Mouse (Mus musculus): ENCODE measurements at regions not wholly inside any gene's neighbourhood (a gene's known extent, or its start where the extent isn't known, plus 50 kb on each side); places are given as distances from the start of the nearest gene placed in this dataset.

DNA sequence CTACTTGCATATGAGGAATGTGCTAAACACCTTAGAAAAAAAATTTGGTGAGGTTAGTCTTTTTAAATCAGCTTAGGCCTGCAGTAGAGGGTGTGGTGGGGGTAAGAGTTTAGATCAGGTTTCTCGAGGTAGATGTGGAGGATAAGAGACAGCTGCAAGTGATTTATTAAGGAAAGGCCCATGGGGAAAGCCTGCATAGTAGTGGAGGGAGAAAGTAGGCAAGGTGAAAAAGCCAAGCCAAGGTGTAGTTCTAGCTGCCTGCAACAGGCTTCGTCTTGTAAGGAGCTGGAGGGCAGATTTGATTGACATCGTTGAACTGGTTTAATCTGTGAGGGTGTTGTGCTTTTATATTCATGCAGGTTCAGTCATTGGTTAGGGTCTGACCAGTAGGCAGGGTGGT, 182.2 kb upstream of the Slc30a5 start:
- Histone ChIP-seq H3K79me2 (replicated peaks; ENCODE audit: control insufficient read depth, extremely low read depth, insufficient read depth, poor library complexity, severe bottlenecking) (no peaks in the 10 kb centered on the region), H3K9ac (ENCODE audit: insufficient read depth, low read depth) (no peak overlapping the region), H3K27me3 (replicated peaks) (no peaks in the 10 kb centered on the region), H3K36me3 (replicated peaks in 1 of 2; ENCODE audit: control insufficient read depth in 1 of 2, insufficient read depth in 1 of 2, low read length in 1 of 2) (no peaks in the 10 kb centered on the region), H3K4me1 (ENCODE audit: control insufficient read depth in 1 of 2, insufficient read depth in 2 of 2) (peaks cover 0 to 10% of the 10 kb centered on the region in 2 experiments; a peak in 1 of 4 replicates), H3K27ac (ENCODE audit: insufficient read depth, low read depth) (no peak overlapping the region), H3K9me3 (replicated peaks; ENCODE audit: low read length) (no peaks in the 10 kb centered on the region), H3K4me3 (replicated peaks in 1 of 3; ENCODE audit: low read depth in 2 of 3, low read length in 2 of 3, poor library complexity in 1 of 3) (no peak overlapping the region), H3K4me2 (ENCODE audit: insufficient read depth, low read depth, poor library complexity, severe bottlenecking) (no peak overlapping the region)
- TF ChIP-seq GABPA (IDR thresholded peaks at IDR 0.05; ENCODE audit: insufficient replicate concordance, low read depth, low read length) (no peak), TBP (conservative IDR thresholded peaks at IDR 0.05; ENCODE audit: low read depth, low read length) (no peak), IRF4 (IDR thresholded peaks at IDR 0.05; ENCODE audit: low read depth, low read length) (no peak), MAZ (IDR thresholded peaks at IDR 0.05; ENCODE audit: low read depth, low read length) (no peak)
- dilution Hi-C loops (cut with MboI; ENCODE audit: extremely low pct_ligation_motif_present, extremely low pct_unique_long_range_greater_than_20kb, low sequenced_read_pairs) = no loop called here
- in situ Hi-C loops (cut with MboI; ENCODE audit: low pct_ligation_motif_present, low pct_unique_long_range_greater_than_20kb, low sequenced_read_pairs) = no loop called here
- no peak for DNase-seq (ENCODE audit: extremely low read depth)

DNA sequence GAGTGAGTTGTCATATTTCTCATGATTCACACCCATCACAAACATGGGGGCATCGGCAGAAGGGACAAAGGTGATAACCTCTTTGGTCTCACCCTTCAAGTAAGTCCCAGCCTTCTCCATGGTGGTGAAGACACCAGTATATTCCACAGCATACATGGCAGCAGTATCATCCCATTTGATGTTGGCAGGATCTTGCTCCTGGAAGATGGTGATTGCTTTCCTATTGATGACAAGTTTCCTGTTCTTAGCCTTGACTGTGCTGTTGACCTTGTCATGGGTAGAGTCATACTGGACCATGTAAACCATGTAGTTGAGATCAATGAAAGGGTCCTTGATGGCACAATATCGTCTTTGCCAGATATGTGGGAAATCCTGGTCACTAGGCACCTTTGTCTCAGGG, 180.4 kb upstream of the Slc30a5 start:
- DNase-seq (ENCODE audit: extremely low read depth) = no peak
- no peaks in the 10 kb centered on the region for H3K36me3 ChIP-seq (replicated peaks in 1 of 2; ENCODE audit: control insufficient read depth in 1 of 2, insufficient read depth in 1 of 2, low read length in 1 of 2)
- dilution Hi-C loops (cut with MboI; ENCODE audit: extremely low pct_ligation_motif_present, extremely low pct_unique_long_range_greater_than_20kb, low sequenced_read_pairs) (no loop called here), in situ Hi-C loops (cut with MboI; ENCODE audit: low pct_ligation_motif_present, low pct_unique_long_range_greater_than_20kb, low sequenced_read_pairs) (no loop called here)
- no peaks in the 10 kb centered on the region for H3K9me3 ChIP-seq (replicated peaks; ENCODE audit: low read length)
- H3K4me3 ChIP-seq (replicated peaks in 1 of 3; ENCODE audit: low read depth in 2 of 3, low read length in 2 of 3, poor library complexity in 1 of 3) = no peak overlapping the region
- H3K27ac ChIP-seq (ENCODE audit: insufficient read depth, low read depth) = no peak overlapping the region
- no peak overlapping the region for H3K4me2 ChIP-seq (ENCODE audit: insufficient read depth, low read depth, poor library complexity, severe bottlenecking)
- H3K9ac ChIP-seq (ENCODE audit: insufficient read depth, low read depth) = no peak overlapping the region
- H3K79me2 ChIP-seq (replicated peaks; ENCODE audit: control insufficient read depth, extremely low read depth, insufficient read depth, poor library complexity, severe bottlenecking) = no peaks in the 10 kb centered on the region
- no peaks in the 10 kb centered on the region for H3K27me3 ChIP-seq (replicated peaks)
- peaks cover 0 to 5% of the 10 kb centered on the region in 2 experiments; a peak in 1 of 4 replicates for H3K4me1 ChIP-seq (ENCODE audit: control insufficient read depth in 1 of 2, insufficient read depth in 2 of 2)
- no peak for TF ChIP-seq ELF1 (IDR thresholded peaks at IDR 0.05; ENCODE audit: low read depth, low read length)
- TF ChIP-seq TBP (conservative IDR thresholded peaks at IDR 0.05; ENCODE audit: low read depth, low read length) = no peak
- TF ChIP-seq USF1 (IDR thresholded peaks at IDR 0.05; ENCODE audit: low read depth, low read length) = no peak
- TF ChIP-seq NRF1 (IDR thresholded peaks at IDR 0.05; ENCODE audit: low read depth, low read length) = no peak
- TF ChIP-seq RAD21 (IDR thresholded peaks at IDR 0.05; ENCODE audit: low read depth, low read length) = no peak
- TF ChIP-seq BHLHE40 (IDR thresholded peaks at IDR 0.05; ENCODE audit: low read depth, low read length) = no peak
- no peak for TF ChIP-seq POLR2A (IDR thresholded peaks at IDR 0.05; ENCODE audit: low read depth, low read length)
- TF ChIP-seq PAX5 (IDR thresholded peaks at IDR 0.05; ENCODE audit: low read length) = no peak
- no peak for TF ChIP-seq CHD2 (IDR thresholded peaks at IDR 0.05; ENCODE audit: low read length)
- no peak for TF ChIP-seq RCOR1 (conservative IDR thresholded peaks at IDR 0.05; ENCODE audit: low read depth, low read length)
- TF ChIP-seq EP300 (IDR thresholded peaks at IDR 0.05; ENCODE audit: low read length) = no peak
- no peak for TF ChIP-seq JUND (conservative IDR thresholded peaks at IDR 0.05; ENCODE audit: low read depth, low read length)

DNA sequence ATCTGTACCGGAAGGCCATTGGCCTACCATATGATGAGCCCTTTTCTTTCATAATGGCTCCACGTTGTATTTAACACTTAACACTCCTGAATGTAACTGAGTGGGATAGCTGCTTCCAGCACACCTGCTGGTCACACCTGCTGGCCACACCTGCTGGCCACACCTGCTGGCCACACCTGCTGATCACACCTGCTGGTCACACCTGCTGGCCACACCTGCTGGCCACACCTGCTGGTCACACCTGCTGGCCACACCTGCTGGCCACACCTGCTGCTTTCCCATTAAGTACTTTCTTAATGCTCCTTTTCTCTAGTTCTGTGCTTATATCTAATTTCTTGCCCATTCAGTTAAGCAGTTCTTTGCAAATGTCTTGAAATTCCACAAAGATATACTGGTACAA, 157.4 kb upstream of the Slc30a5 start:
- in situ Hi-C loops (cut with MboI; ENCODE audit: low pct_ligation_motif_present, low pct_unique_long_range_greater_than_20kb, low sequenced_read_pairs) = no loop called here
- no peak overlapping the region for H3K4me2 ChIP-seq (ENCODE audit: insufficient read depth, low read depth, poor library complexity, severe bottlenecking)
- no peak for DNase-seq (ENCODE audit: extremely low read depth)
- H3K27me3 ChIP-seq (replicated peaks) = no peaks in the 10 kb centered on the region
- no peak for TF ChIP-seq TBP (conservative IDR thresholded peaks at IDR 0.05; ENCODE audit: low read depth, low read length)
- TF ChIP-seq CHD2 (IDR thresholded peaks at IDR 0.05; ENCODE audit: low read length) = no peak
- TF ChIP-seq ZMIZ1 (IDR thresholded peaks at IDR 0.05; ENCODE audit: low read depth, low read length) = no peak
- dilution Hi-C loops (cut with MboI; ENCODE audit: extremely low pct_ligation_motif_present, extremely low pct_unique_long_range_greater_than_20kb, low sequenced_read_pairs) = no loop called here
- H3K9ac ChIP-seq (ENCODE audit: insufficient read depth, low read depth) = no peak overlapping the region
- no peak overlapping the region for H3K4me3 ChIP-seq (replicated peaks in 1 of 3; ENCODE audit: low read depth in 2 of 3, low read length in 2 of 3, poor library complexity in 1 of 3)
- H3K79me2 ChIP-seq (replicated peaks; ENCODE audit: control insufficient read depth, extremely low read depth, insufficient read depth, poor library complexity, severe bottlenecking) = no peaks in the 10 kb centered on the region
- H3K36me3 ChIP-seq (replicated peaks in 1 of 2; ENCODE audit: control insufficient read depth in 1 of 2, insufficient read depth in 1 of 2, low read length in 1 of 2) = no peaks in the 10 kb centered on the region
- peaks cover 2% of the 10 kb centered on the region for H3K9me3 ChIP-seq (replicated peaks; ENCODE audit: low read length)
- H3K4me1 ChIP-seq (ENCODE audit: control insufficient read depth in 1 of 2, insufficient read depth in 2 of 2) = peaks cover 0 to 8% of the 10 kb centered on the region in 2 experiments; a peak in 1 of 4 replicates
- H3K27ac ChIP-seq (ENCODE audit: insufficient read depth, low read depth) = no peak overlapping the region

All from CH12.LX (cell line).